ENCODE assay signal across 16 mouse cellular contexts in the genomic region with DNA sequence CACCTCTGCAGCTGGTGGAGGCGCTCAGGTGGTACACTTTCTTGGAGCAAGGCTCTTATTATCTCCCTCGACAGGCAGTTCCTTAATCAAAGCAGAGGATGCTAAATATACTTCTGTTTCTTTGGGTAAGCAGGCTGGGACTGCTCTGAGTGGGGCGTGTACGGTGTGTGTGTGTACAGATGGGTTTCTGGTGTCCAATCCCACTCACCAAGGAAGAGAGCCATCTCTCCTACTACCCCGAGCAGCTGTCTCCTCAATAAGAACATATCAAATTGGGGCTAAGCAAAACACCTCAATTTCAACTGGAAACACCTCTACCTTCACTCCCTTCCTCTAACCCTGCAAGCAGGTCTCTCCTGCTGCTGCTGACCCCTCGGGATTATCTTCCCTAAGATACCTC.
A peak's percentile ranks its signal among the peaks of the same experiment; 100 is the strongest.
DNase-seq lines count a peak whose midpoint lies in the region; ATAC-seq and TF ChIP-seq lines count a peak whose summit lies in the region.
"Had no signal": no experiment of that assay in that cellular context is flagged by ENCODE, and none has a peak within 500 bp of the region (broad histone marks: within the 10 kb centered on the region; RNA-seq: fewer than 3 reads in every experiment).

No protein-coding gene starts in this region.

- H3K4me3 ChIP-seq in embryonic facial prominence, embryonic 15.5 days (replicated peaks): no peak overlapping the region
- H3K4me3 ChIP-seq in midbrain, embryonic 14.5 days (replicated peaks; ENCODE audit: low read depth, low read length): no peak overlapping the region
- H3K4me3 ChIP-seq in intestine, postnatal 0 days (ENCODE audit: low read depth, low read length): no peak overlapping the region
- H3K4me3 ChIP-seq: heart, embryonic 12.5 days; neural tube, embryonic 12.5 days had no signal

- H3K4me1 ChIP-seq in embryonic facial prominence, embryonic 15.5 days: peaks cover 21% of the 10 kb centered on the region
- H3K4me1 ChIP-seq in midbrain, embryonic 14.5 days (ENCODE audit: control insufficient read depth, insufficient read depth, low read length): peaks cover 56% of the 10 kb centered on the region
- H3K4me1 ChIP-seq in intestine, postnatal 0 days (replicated peaks; ENCODE audit: control insufficient read depth, insufficient read depth, low read length): no peaks in the 10 kb centered on the region

- ATAC-seq in embryonic facial prominence, embryonic 15.5 days (ENCODE audit: insufficient number of reproducible peaks, low FRiP score, low TSS enrichment, low read depth): no peak
- no peak for ATAC-seq in midbrain, embryonic 14.5 days (ENCODE audit: low FRiP score, low TSS enrichment)
- no peak for ATAC-seq in intestine, postnatal 0 days
- no peak for ATAC-seq in erythroid progenitor cell, adult 5-6 weeks (replicated peaks; ENCODE audit: low FRiP score, poor library complexity, severe bottlenecking)
- ATAC-seq: intestine, embryonic 16.5 days; liver, postnatal 0 days had no signal

- TF ChIP-seq CTCF in intestine, postnatal 0 days (IDR thresholded peaks at IDR 0.05; ENCODE audit: low read depth): no peak

- DNase-seq in layer of hippocampus, adult 9-11 months: peak; percentile 81
- no peak for DNase-seq in layer of hippocampus, postnatal 14 days (ENCODE audit: low spot score in 2 of 2)
- peak; percentile 54 for DNase-seq in right cerebral cortex, adult 18-20 months
- DNase-seq in right cerebral cortex, postnatal 14 days: no peak
- DNase-seq in midbrain, embryonic 14.5 days: no peak
- DNase-seq: cerebellum, adult 11 months; cerebellum, postnatal 25 days; liver; liver, postnatal 0 days; thymus, adult 18-20 months had no signal

- WGBS in embryonic facial prominence, embryonic 15.5 days: 63% methylated on average over 6 of the region's 6 CpGs
- WGBS in midbrain, embryonic 14.5 days: 66% methylated on average over 6 of the region's 6 CpGs
- 69% methylated on average over 6 of the region's 6 CpGs for WGBS in intestine, postnatal 0 days

- H3K4me2 ChIP-seq in embryonic facial prominence, embryonic 15.5 days (replicated peaks): no peak overlapping the region
- no peak overlapping the region for H3K4me2 ChIP-seq in midbrain, embryonic 14.5 days (ENCODE audit: low read length)
- H3K4me2 ChIP-seq in intestine, postnatal 0 days (replicated peaks; ENCODE audit: low read depth): no peak overlapping the region
- H3K4me2 ChIP-seq: heart, embryonic 12.5 days; neural tube, embryonic 12.5 days had no signal

- 0 out of 2 replicates have a peak overlapping the region, but pooled peaks have one; percentile 30 for H3K27ac ChIP-seq in embryonic facial prominence, embryonic 15.5 days (replicated peaks)
- H3K27ac ChIP-seq in midbrain, embryonic 14.5 days (replicated peaks; ENCODE audit: low read depth, low read length): 0 out of 2 replicates have a peak overlapping the region, but pooled peaks have one; percentile 52
- H3K27ac ChIP-seq in intestine, postnatal 0 days (ENCODE audit: low read depth, low read length): no peak overlapping the region
- H3K27ac ChIP-seq: neural tube, embryonic 12.5 days had no signal

- H3K36me3 ChIP-seq in embryonic facial prominence, embryonic 15.5 days: no peaks in the 10 kb centered on the region
- H3K36me3 ChIP-seq in midbrain, embryonic 14.5 days (ENCODE audit: control insufficient read depth, insufficient read depth, low read length): no peaks in the 10 kb centered on the region
- H3K36me3 ChIP-seq in intestine, postnatal 0 days (ENCODE audit: control insufficient read depth, insufficient read depth): no peaks in the 10 kb centered on the region
- H3K36me3 ChIP-seq: heart, embryonic 12.5 days; neural tube, embryonic 12.5 days had no signal

- no peak overlapping the region for H3K9ac ChIP-seq in embryonic facial prominence, embryonic 15.5 days
- H3K9ac ChIP-seq in midbrain, embryonic 14.5 days (replicated peaks; ENCODE audit: low read length): no peak overlapping the region
- no peak overlapping the region for H3K9ac ChIP-seq in intestine, postnatal 0 days (ENCODE audit: low read depth, low read length)
- H3K9ac ChIP-seq: heart, embryonic 12.5 days; liver, postnatal 0 days; neural tube, embryonic 12.5 days had no signal

- H3K27me3 ChIP-seq in embryonic facial prominence, embryonic 15.5 days: 0 out of 2 replicates have a peak, but pooled peaks cover 9% of the 10 kb centered on the region
- H3K27me3 ChIP-seq in midbrain, embryonic 14.5 days (ENCODE audit: control insufficient read depth, insufficient read depth, low read length): no peaks in the 10 kb centered on the region
- no peaks in the 10 kb centered on the region for H3K27me3 ChIP-seq in intestine, postnatal 0 days (replicated peaks; ENCODE audit: control insufficient read depth, insufficient read depth, low read length)

- H3K9me3 ChIP-seq in embryonic facial prominence, embryonic 15.5 days (replicated peaks): no peaks in the 10 kb centered on the region
- no peaks in the 10 kb centered on the region for H3K9me3 ChIP-seq in midbrain, embryonic 14.5 days (ENCODE audit: control insufficient read depth, low read length)
- H3K9me3 ChIP-seq in intestine, postnatal 0 days (ENCODE audit: control insufficient read depth): no peaks in the 10 kb centered on the region
- H3K9me3 ChIP-seq: heart, embryonic 12.5 days; neural tube, embryonic 12.5 days had no signal

Comparison
In these comparisons a context has a peak if more than half of its experiments do, and no peak if none do; other contexts are left out.
1. DNase-seq: peak in layer of hippocampus, adult 9-11 months (single experiment) and right cerebral cortex, adult 18-20 months (single experiment); none in layer of hippocampus, postnatal 14 days (0 of 2), right cerebral cortex, postnatal 14 days (single experiment) and midbrain, embryonic 14.5 days (single experiment).